Comparison of ENCODE assay signal across 8 mouse cellular contexts in the genomic region with DNA sequence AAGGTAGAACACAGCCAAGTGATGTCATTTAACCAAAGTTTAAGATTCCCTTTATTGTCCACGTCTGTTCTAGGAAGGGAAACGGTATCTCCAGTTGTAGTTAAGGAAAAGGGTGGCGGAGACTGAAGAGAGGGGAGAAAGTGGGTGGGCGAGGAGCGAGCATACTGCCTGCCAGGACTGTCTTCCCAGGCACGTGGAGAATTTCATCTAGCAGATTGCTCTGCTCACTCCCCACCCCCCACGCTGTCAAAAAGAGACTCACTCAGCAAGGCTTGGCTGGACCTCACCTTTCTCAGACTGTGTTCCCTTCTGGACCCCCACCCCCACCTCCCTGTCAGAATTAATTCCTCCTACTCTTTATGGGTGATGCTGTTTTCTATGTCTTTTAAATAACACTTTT. TPM values are rescaled to one million over a fixed set of nuclear protein-coding genes. Genes with fewer than 3 reads are reported as not detected.
A peak's percentile ranks its signal among the peaks of the same experiment; 100 is the strongest.
DNase-seq lines count a peak whose midpoint lies in the region; ATAC-seq and TF ChIP-seq lines count a peak whose summit lies in the region.

No protein-coding gene starts in this region.

- no peak for ATAC-seq in hindbrain, embryonic 11.5 days (ENCODE audit: low FRiP score)
- no peak for ATAC-seq in hindbrain, embryonic 13.5 days (ENCODE audit: low FRiP score)
- no peak for ATAC-seq in intestine, embryonic 14.5 days (replicated peaks; ENCODE audit: low FRiP score, low TSS enrichment, low read depth)
- ATAC-seq in granulocyte monocyte progenitor cell, adult 5-6 weeks (replicated peaks; ENCODE audit: poor library complexity, severe bottlenecking) = no peak

- TF ChIP-seq EP300 in CH12.LX (IDR thresholded peaks at IDR 0.05; ENCODE audit: low read length) = no peak

- H3K4me2 ChIP-seq in hindbrain, embryonic 11.5 days (replicated peaks; ENCODE audit: low read depth, low read length) = no peak overlapping the region
- H3K4me2 ChIP-seq in hindbrain, embryonic 13.5 days = no peak overlapping the region; the same call in 1 of the 2 replicates
- H3K4me2 ChIP-seq in CH12.LX (ENCODE audit: insufficient read depth, low read depth, poor library complexity, severe bottlenecking) = peak overlapping the region; percentile 77
- H3K4me2 ChIP-seq in intestine, embryonic 14.5 days (ENCODE audit: low read length) = peak overlapping the region; percentile 85

- WGBS in hindbrain, embryonic 11.5 days = 27% methylated on average over 7 of the region's 7 CpGs
- 24% methylated on average over 7 of the region's 7 CpGs for WGBS in hindbrain, embryonic 13.5 days
- 11% methylated on average over 7 of the region's 7 CpGs for WGBS in intestine, embryonic 14.5 days

- H3K79me2 ChIP-seq in CH12.LX (replicated peaks; ENCODE audit: control insufficient read depth, extremely low read depth, insufficient read depth, poor library complexity, severe bottlenecking) = no peaks in the 10 kb centered on the region

- TF ChIP-seq RAD21 in CH12.LX (IDR thresholded peaks at IDR 0.05; ENCODE audit: low read depth, low read length) = no peak

- H3K4me3 ChIP-seq in hindbrain, embryonic 11.5 days (ENCODE audit: low read depth, low read length) = no peak overlapping the region
- no peak overlapping the region for H3K4me3 ChIP-seq in hindbrain, embryonic 13.5 days
- peak overlapping the region in 1 of 3 experiments; percentile 56 for H3K4me3 ChIP-seq in CH12.LX (replicated peaks in 1 of 3; ENCODE audit: low read depth in 2 of 3, low read length in 2 of 3, poor library complexity in 1 of 3)
- H3K4me3 ChIP-seq in cortical plate, adult 2 months (ENCODE audit: insufficient read depth, low read length) = no peak overlapping the region
- H3K4me3 ChIP-seq in intestine, embryonic 14.5 days (ENCODE audit: low read depth, low read length) = no peak overlapping the region; the same call in 1 of the 2 replicates

- no peaks in the 10 kb centered on the region for H3K36me3 ChIP-seq in hindbrain, embryonic 11.5 days (ENCODE audit: control insufficient read depth, insufficient read depth, low read length)
- H3K36me3 ChIP-seq in hindbrain, embryonic 13.5 days = no peaks in the 10 kb centered on the region
- peaks cover 0 to 9% of the 10 kb centered on the region in 2 experiments for H3K36me3 ChIP-seq in CH12.LX (replicated peaks in 1 of 2; ENCODE audit: control insufficient read depth in 1 of 2, insufficient read depth in 1 of 2, low read length in 1 of 2)
- peaks cover 6% of the 10 kb centered on the region; the same call in 1 of the 2 replicates for H3K36me3 ChIP-seq in intestine, embryonic 14.5 days (ENCODE audit: control insufficient read depth, insufficient read depth, low read length)

- dilution Hi-C loops in CH12.LX (cut with MboI; ENCODE audit: extremely low pct_ligation_motif_present, extremely low pct_unique_long_range_greater_than_20kb, low sequenced_read_pairs) = no loop called here

- no peak for TF ChIP-seq POLR2A in CH12.LX (IDR thresholded peaks at IDR 0.05; ENCODE audit: low read depth, low read length)
- no peak for TF ChIP-seq POLR2A in cortical plate, adult 2 months (IDR thresholded peaks at IDR 0.05; ENCODE audit: extremely low read depth, insufficient read depth, low read length)

- TF ChIP-seq CTCF in CH12.LX (conservative IDR thresholded peaks at IDR 0.05 in 1 of 2, IDR thresholded peaks at IDR 0.05 in 1 of 2; ENCODE audit: low read depth in 2 of 2, low read length in 2 of 2) = no peak
- no peak for TF ChIP-seq CTCF in cortical plate, adult 2 months (IDR thresholded peaks at IDR 0.05; ENCODE audit: extremely low read depth, insufficient read depth, low read length)

- no peak overlapping the region for H3K9ac ChIP-seq in hindbrain, embryonic 11.5 days (ENCODE audit: low read depth, low read length)
- H3K9ac ChIP-seq in hindbrain, embryonic 13.5 days = no peak overlapping the region
- H3K9ac ChIP-seq in CH12.LX (ENCODE audit: insufficient read depth, low read depth) = peak overlapping the region; percentile 93; the same call in 1 of the 2 replicates
- peak overlapping the region; percentile 27 for H3K9ac ChIP-seq in intestine, embryonic 14.5 days (ENCODE audit: low read length)

- peak; percentile 12 for DNase-seq in hindbrain, embryonic 11.5 days (ENCODE audit: low spot score)
- no peak for DNase-seq in CH12.LX (ENCODE audit: extremely low read depth)
- DNase-seq in intestine, embryonic 14.5 days (ENCODE audit: low spot score) = peak; percentile 67
- peak; percentile 54 to 63 for DNase-seq in lung, postnatal 4 days
- no peak for DNase-seq in gastrocnemius, postnatal 10 days

- peaks cover 12% of the 10 kb centered on the region for H3K4me1 ChIP-seq in hindbrain, embryonic 11.5 days (replicated peaks; ENCODE audit: control insufficient read depth, insufficient read depth, low read length)
- H3K4me1 ChIP-seq in hindbrain, embryonic 13.5 days (replicated peaks) = peaks cover 50% of the 10 kb centered on the region
- H3K4me1 ChIP-seq in CH12.LX (ENCODE audit: control insufficient read depth in 1 of 2, insufficient read depth in 2 of 2) = peaks cover 7 to 44% of the 10 kb centered on the region in 2 experiments
- H3K4me1 ChIP-seq in cortical plate, adult 2 months (ENCODE audit: control insufficient read depth, insufficient read depth, low read length) = 0 out of 2 replicates have a peak, but pooled peaks cover 2% of the 10 kb centered on the region
- peaks cover 44% of the 10 kb centered on the region for H3K4me1 ChIP-seq in intestine, embryonic 14.5 days (replicated peaks; ENCODE audit: control insufficient read depth, insufficient read depth, low read length)

- peaks cover 39% of the 10 kb centered on the region for H3K27me3 ChIP-seq in hindbrain, embryonic 11.5 days (ENCODE audit: control insufficient read depth, insufficient read depth, low read length)
- peaks cover 57% of the 10 kb centered on the region for H3K27me3 ChIP-seq in hindbrain, embryonic 13.5 days
- H3K27me3 ChIP-seq in CH12.LX (replicated peaks) = peaks cover 26% of the 10 kb centered on the region
- H3K27me3 ChIP-seq in intestine, embryonic 14.5 days (replicated peaks; ENCODE audit: control insufficient read depth, insufficient read depth, low read length) = peaks cover 4% of the 10 kb centered on the region; the same call in 1 of the 2 replicates

- no peaks in the 10 kb centered on the region for H3K9me3 ChIP-seq in hindbrain, embryonic 11.5 days (ENCODE audit: control insufficient read depth, low read length)
- no peaks in the 10 kb centered on the region for H3K9me3 ChIP-seq in hindbrain, embryonic 13.5 days
- no peaks in the 10 kb centered on the region for H3K9me3 ChIP-seq in CH12.LX (replicated peaks; ENCODE audit: low read length)
- no peaks in the 10 kb centered on the region for H3K9me3 ChIP-seq in intestine, embryonic 14.5 days (ENCODE audit: control insufficient read depth, low read length)

- no peak overlapping the region for H3K27ac ChIP-seq in hindbrain, embryonic 11.5 days (ENCODE audit: low read depth, low read length)
- no peak overlapping the region for H3K27ac ChIP-seq in hindbrain, embryonic 13.5 days
- H3K27ac ChIP-seq in CH12.LX (ENCODE audit: insufficient read depth, low read depth) = peak overlapping the region; percentile 30; the same call in 1 of the 2 replicates
- H3K27ac ChIP-seq in cortical plate, adult 2 months (ENCODE audit: insufficient read depth, low read length) = peak overlapping the region; percentile 73; the same call in 1 of the 2 replicates
- peak overlapping the region; percentile 93 for H3K27ac ChIP-seq in intestine, embryonic 14.5 days (ENCODE audit: low read depth)

- in situ Hi-C loops in CH12.LX (cut with MboI; ENCODE audit: low pct_ligation_motif_present, low pct_unique_long_range_greater_than_20kb, low sequenced_read_pairs) = no loop called here

RNA-seq across cellular contexts. Expression of a gene that starts 0.8 kb away (rescaled TPM):
- 4.3 and 4.9 TPM in 2 replicates for polyA plus RNA-seq in hindbrain, embryonic 11.5 days (2014; fragmentation: Nextera tagmentation; extraction: Ambion mirVana)
- polyA plus RNA-seq in hindbrain, embryonic 13.5 days (2015; fragmentation: Nextera tagmentation; extraction: Ambion mirVana) = 2.3 and 3.3 TPM in 2 replicates
- total RNA-seq in CH12.LX (2012; rRNA removed) (10.0 and 13.9 TPM in 2 replicates), CH12.LX (2014; rRNA removed) (5.9 and 8.1 TPM in 2 replicates)
- 9.2 and 10.8 TPM in 2 replicates for polyA plus RNA-seq in CH12.LX (2012; ENCODE audit: insufficient read length, low read depth)
- 35.3 and 40.3 TPM in 2 replicates for polyA plus RNA-seq in cortical plate, adult 2 months (2012; rRNA removed)
- polyA plus RNA-seq in intestine, embryonic 14.5 days (2014; fragmentation: Nextera tagmentation; extraction: Ambion mirVana) = 7.4 and 7.5 TPM in 2 replicates
- total RNA-seq in gastrocnemius, postnatal 10 days (2021) = 10 to 100 TPM in 1 of 2 experiments, 1 to 10 TPM in 1; 7.0 to 13.2 TPM
- total RNA-seq in granulocyte monocyte progenitor cell, adult 5-6 weeks (2014; fragmentation: Nextera tagmentation) = 7.3 and 11.4 TPM in 2 replicates
- total RNA-seq in granulocyte monocyte progenitor cell, adult 5-6 weeks (2017) = 2.6 and 4.7 TPM in 2 replicates

RNA-seq across cellular contexts. Expression of a gene that starts 2.5 kb away (rescaled TPM):
- 8.6 and 9.3 TPM in 2 replicates for polyA plus RNA-seq in hindbrain, embryonic 11.5 days (2014; fragmentation: Nextera tagmentation; extraction: Ambion mirVana)
- polyA plus RNA-seq in hindbrain, embryonic 13.5 days (2015; fragmentation: Nextera tagmentation; extraction: Ambion mirVana) = 3.9 and 4.0 TPM in 2 replicates
- total RNA-seq in CH12.LX (2012; rRNA removed) (12.5 and 13.2 TPM in 2 replicates), CH12.LX (2014; rRNA removed) (17.4 and 18.3 TPM in 2 replicates)
- 7.5 and 8.3 TPM in 2 replicates for polyA plus RNA-seq in CH12.LX (2012; ENCODE audit: insufficient read length, low read depth)
- 3.8 TPM in 2 replicates for polyA plus RNA-seq in cortical plate, adult 2 months (2012; rRNA removed)
- polyA plus RNA-seq in intestine, embryonic 14.5 days (2014; fragmentation: Nextera tagmentation; extraction: Ambion mirVana) = 8.8 and 8.9 TPM in 2 replicates
- 1 to 10 TPM; 2.8 to 5.3 TPM for total RNA-seq in gastrocnemius, postnatal 10 days (2021)
- total RNA-seq in granulocyte monocyte progenitor cell, adult 5-6 weeks (2014; fragmentation: Nextera tagmentation) = 14.7 and 18.9 TPM in 2 replicates
- 21.7 TPM in 2 replicates for total RNA-seq in granulocyte monocyte progenitor cell, adult 5-6 weeks (2017)

RNA-seq across cellular contexts. Expression of a gene that starts 26.4 kb away (rescaled TPM):
- polyA plus RNA-seq in hindbrain, embryonic 11.5 days (2014; fragmentation: Nextera tagmentation; extraction: Ambion mirVana) = 6.0 and 6.9 TPM in 2 replicates
- polyA plus RNA-seq in hindbrain, embryonic 13.5 days (2015; fragmentation: Nextera tagmentation; extraction: Ambion mirVana) = 4.9 and 5.0 TPM in 2 replicates
- total RNA-seq in CH12.LX (2012; rRNA removed) (58.7 and 76.6 TPM in 2 replicates), CH12.LX (2014; rRNA removed) (64.0 and 71.5 TPM in 2 replicates)
- polyA plus RNA-seq in CH12.LX (2012; ENCODE audit: insufficient read length, low read depth) = 62.9 and 72.1 TPM in 2 replicates
- 11.9 and 12.6 TPM in 2 replicates for polyA plus RNA-seq in cortical plate, adult 2 months (2012; rRNA removed)
- 28.5 and 29.4 TPM in 2 replicates for polyA plus RNA-seq in intestine, embryonic 14.5 days (2014; fragmentation: Nextera tagmentation; extraction: Ambion mirVana)
- 10 to 100 TPM; 15.8 to 24.4 TPM for total RNA-seq in gastrocnemius, postnatal 10 days (2021)
- 71.6 and 82.1 TPM in 2 replicates for total RNA-seq in granulocyte monocyte progenitor cell, adult 5-6 weeks (2014; fragmentation: Nextera tagmentation)
- total RNA-seq in granulocyte monocyte progenitor cell, adult 5-6 weeks (2017) = 46.0 and 67.5 TPM in 2 replicates

RNA-seq across cellular contexts. Expression of a gene that starts 35.8 kb away (rescaled TPM):
- 0.45 and 0.57 TPM in 2 replicates for polyA plus RNA-seq in hindbrain, embryonic 11.5 days (2014; fragmentation: Nextera tagmentation; extraction: Ambion mirVana)
- 0.43 and 0.74 TPM in 2 replicates for polyA plus RNA-seq in hindbrain, embryonic 13.5 days (2015; fragmentation: Nextera tagmentation; extraction: Ambion mirVana)
- 1.8 and 2.3 TPM in 2 replicates for total RNA-seq in CH12.LX (2012; rRNA removed)
- 0.08 and 0.24 TPM in 2 replicates for total RNA-seq in CH12.LX (2014; rRNA removed)
- polyA plus RNA-seq in CH12.LX (2012; ENCODE audit: insufficient read length, low read depth) = 0.36 and 0.45 TPM in 2 replicates
- polyA plus RNA-seq in cortical plate, adult 2 months (2012; rRNA removed) = 1.3 and 1.7 TPM in 2 replicates
- 11.5 and 15.3 TPM in 2 replicates for polyA plus RNA-seq in intestine, embryonic 14.5 days (2014; fragmentation: Nextera tagmentation; extraction: Ambion mirVana)
- under 1 TPM; 0.21 to 0.54 TPM for total RNA-seq in gastrocnemius, postnatal 10 days (2021)
- total RNA-seq in granulocyte monocyte progenitor cell, adult 5-6 weeks (2014; fragmentation: Nextera tagmentation) = not detected in 2 replicates
- total RNA-seq in granulocyte monocyte progenitor cell, adult 5-6 weeks (2017) = not detected in 2 replicates

RNA-seq across cellular contexts. Expression of a gene that starts 48.2 kb away (rescaled TPM):
- 66.3 and 67.1 TPM in 2 replicates for polyA plus RNA-seq in hindbrain, embryonic 11.5 days (2014; fragmentation: Nextera tagmentation; extraction: Ambion mirVana)
- polyA plus RNA-seq in hindbrain, embryonic 13.5 days (2015; fragmentation: Nextera tagmentation; extraction: Ambion mirVana) = 101 and 108 TPM in 2 replicates
- total RNA-seq in CH12.LX (2012; rRNA removed) = 16.5 and 51.2 TPM in 2 replicates
- total RNA-seq in CH12.LX (2014; rRNA removed) = 3.1 and 3.3 TPM in 2 replicates
- 11.0 and 11.8 TPM in 2 replicates for polyA plus RNA-seq in CH12.LX (2012; ENCODE audit: insufficient read length, low read depth)
- polyA plus RNA-seq in cortical plate, adult 2 months (2012; rRNA removed) = 294 and 309 TPM in 2 replicates
- 92.1 and 96.6 TPM in 2 replicates for polyA plus RNA-seq in intestine, embryonic 14.5 days (2014; fragmentation: Nextera tagmentation; extraction: Ambion mirVana)
- 100 to 1,000 TPM; 105 to 132 TPM for total RNA-seq in gastrocnemius, postnatal 10 days (2021)
- total RNA-seq in granulocyte monocyte progenitor cell, adult 5-6 weeks (2014; fragmentation: Nextera tagmentation) = 13.9 and 15.0 TPM in 2 replicates
- 5.7 and 18.1 TPM in 2 replicates for total RNA-seq in granulocyte monocyte progenitor cell, adult 5-6 weeks (2017)

Comparison
In these comparisons a context has a peak if more than half of its experiments do, and no peak if none do; other contexts are left out.
1. DNase-seq: peak in hindbrain, embryonic 11.5 days (single experiment), intestine, embryonic 14.5 days (single experiment) and lung, postnatal 4 days (2 of 2); none in CH12.LX (single experiment) and gastrocnemius, postnatal 10 days (single experiment).
2. H3K27ac ChIP-seq: peak in CH12.LX (single experiment), cortical plate, adult 2 months (single experiment) and intestine, embryonic 14.5 days (single experiment); none in hindbrain, embryonic 11.5 days (single experiment) and hindbrain, embryonic 13.5 days (single experiment).
3. H3K4me2 ChIP-seq: peak in CH12.LX (single experiment) and intestine, embryonic 14.5 days (single experiment); none in hindbrain, embryonic 11.5 days (single experiment) and hindbrain, embryonic 13.5 days (single experiment).
4. H3K9ac ChIP-seq: peak in CH12.LX (single experiment) and intestine, embryonic 14.5 days (single experiment); none in hindbrain, embryonic 11.5 days (single experiment) and hindbrain, embryonic 13.5 days (single experiment).